Mouse (Mus musculus) regulatory T cell (primary cell): ENCODE data around the gene D17Wsu92e.

ENCODE experiments used
- in situ Hi-C: fragments of 300-600 bp; cut with MboI, MseI; formaldehyde crosslinking; loops from one replicate; pipeline ENCODE4 v1.15.1; 2025; ENCODE audit warnings: high pct_unique_total_duplicates

The D17Wsu92e gene

GRCm38 (mm10) chr17:27821407-27822338 lies 1.2 kb upstream of the D17Wsu92e start:
- in situ Hi-C loops, result no loop called here

GRCm38 (mm10) chr17:27819971-27820567 lies 379 bp downstream of the D17Wsu92e start:
- in situ Hi-C loops, result no loop called here

DNA sequence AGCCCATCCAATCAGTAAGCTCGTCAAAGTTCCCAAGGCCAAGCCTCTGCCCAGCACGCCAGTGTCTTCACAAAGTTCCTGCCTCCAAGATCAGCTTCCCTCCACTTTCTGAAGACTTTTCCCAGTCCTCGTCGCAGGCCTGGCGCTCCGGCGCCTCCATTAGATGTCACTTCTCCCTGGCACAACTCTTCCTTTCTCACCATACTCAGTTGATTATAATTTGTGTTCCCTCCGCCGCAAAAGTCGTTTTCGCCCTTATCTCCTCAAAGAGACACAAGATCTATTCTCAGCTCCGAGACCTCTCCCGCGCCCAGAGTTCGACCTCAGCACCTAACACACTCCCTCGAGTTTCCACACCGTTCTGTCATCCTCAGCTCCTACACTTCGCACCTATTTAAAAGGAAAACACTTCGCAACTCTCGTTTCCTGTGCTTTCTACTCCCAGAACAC lies 902 bp downstream of the D17Wsu92e start:
- in situ Hi-C loops, result no loop called here

DNA sequence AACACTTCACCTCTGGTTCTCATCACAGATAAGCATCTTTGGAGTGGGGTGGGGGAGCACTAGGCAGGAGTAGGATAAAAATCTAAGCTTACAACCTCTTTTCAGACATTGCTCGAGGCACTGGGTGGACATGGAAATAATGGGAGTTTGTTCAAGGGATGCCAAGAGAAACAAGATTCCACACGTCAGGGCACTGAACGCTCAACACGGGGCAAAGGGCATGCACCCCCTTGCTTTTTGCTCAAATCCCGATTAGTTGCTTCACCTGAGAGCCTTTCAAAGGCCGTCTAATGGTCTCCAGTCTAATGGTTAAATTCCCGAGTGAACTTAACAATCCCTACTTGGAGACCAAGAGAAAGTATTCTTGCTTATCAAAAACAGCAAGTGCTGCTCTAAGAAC lies 1.4 kb downstream of the D17Wsu92e start:
- in situ Hi-C loops, result no loop called here

GRCm38 (mm10) chr17:27814606-27815005 lies 5.8 kb downstream of the D17Wsu92e start:
- in situ Hi-C loops, result no loop called here

- in situ Hi-C loops, result no loop called here
Measured at GRCm38 (mm10) chr17:27811980-27812379, 8.5 kb downstream of the D17Wsu92e start.

GRCm38 (mm10) chr17:27810569-27811331 lies 9.7 kb downstream of the D17Wsu92e start:
- in situ Hi-C loops, result no loop called here

- in situ Hi-C loops, result no loop called here
Measured at GRCm38 (mm10) chr17:27807542-27808078, 12.8 kb downstream of the D17Wsu92e start.

GRCm38 (mm10) chr17:27804803-27805770 lies 15.4 kb downstream of the D17Wsu92e start:
- in situ Hi-C loops, result no loop called here

- in situ Hi-C loops, result no loop called here
Measured at GRCm38 (mm10) chr17:27804156-27804690, 16.2 kb downstream of the D17Wsu92e start.

DNA sequence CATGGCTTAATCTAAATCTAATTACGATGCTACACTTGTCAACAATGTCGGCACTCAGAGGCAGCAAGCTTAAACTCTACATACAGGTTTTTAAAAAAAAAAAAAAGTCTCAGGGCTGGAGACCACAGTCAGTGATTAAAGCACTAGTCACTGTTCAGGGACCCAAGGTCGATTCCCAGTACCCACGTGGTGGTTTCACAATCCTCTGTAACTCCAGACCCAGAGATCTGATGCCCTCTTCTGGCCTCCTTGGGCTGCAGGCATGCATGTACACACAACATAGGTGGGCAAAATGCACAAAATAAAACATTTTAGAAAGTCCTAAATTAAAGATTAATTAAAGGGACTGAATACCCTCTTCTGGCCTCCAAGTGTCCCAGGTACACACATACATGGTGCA lies 16.7 kb downstream of the D17Wsu92e start:
- in situ Hi-C loops, result no loop called here

DNA sequence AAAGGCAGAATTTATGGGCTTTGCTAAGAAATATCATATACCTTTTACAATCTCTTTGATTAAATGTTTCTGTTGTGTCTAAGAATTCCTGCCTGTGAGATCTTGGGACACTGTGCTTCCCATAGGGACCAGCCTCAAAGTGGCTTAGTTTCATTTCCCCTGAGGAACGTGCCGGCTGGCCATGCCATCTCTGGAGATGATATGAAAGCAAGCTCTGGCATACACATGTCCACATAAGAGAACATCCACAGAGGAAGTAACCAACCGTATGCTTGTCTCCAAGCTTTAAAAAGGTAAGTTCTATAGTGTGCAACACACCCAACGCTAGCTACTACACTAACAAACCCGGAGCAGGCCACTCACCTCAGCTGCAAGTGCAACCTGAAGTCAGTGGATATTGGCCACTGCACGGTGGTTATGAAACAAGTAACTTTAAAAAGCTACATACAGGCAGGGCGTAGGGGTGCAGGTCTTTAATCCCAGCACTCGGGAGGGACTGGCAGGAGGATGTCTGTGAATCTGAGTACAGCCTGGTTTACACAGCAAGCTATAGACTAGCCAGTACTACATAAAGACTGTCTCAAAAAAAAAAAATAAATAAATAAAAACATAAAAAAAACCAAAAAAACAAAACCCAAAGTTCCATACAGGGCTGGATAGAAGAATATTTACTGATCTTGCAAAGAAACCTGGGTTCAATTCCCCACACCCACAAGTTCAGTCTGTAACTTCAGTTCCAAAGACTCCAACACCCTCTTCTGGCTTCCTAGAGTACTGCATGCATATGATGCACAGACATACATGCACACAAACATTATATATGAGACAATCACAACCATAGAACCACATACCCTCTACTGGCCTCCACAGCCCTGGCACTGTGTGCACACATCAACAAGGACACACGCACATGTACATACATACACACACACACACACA lies 19.5 kb downstream of the D17Wsu92e start:
- in situ Hi-C loops, result no loop called here

- in situ Hi-C loops, result no loop called here
Measured at GRCm38 (mm10) chr17:27799771-27800584, 20.5 kb downstream of the D17Wsu92e start.

GRCm38 (mm10) chr17:27797341-27797872 lies 23.0 kb downstream of the D17Wsu92e start:
- in situ Hi-C loops, result no loop called here

DNA sequence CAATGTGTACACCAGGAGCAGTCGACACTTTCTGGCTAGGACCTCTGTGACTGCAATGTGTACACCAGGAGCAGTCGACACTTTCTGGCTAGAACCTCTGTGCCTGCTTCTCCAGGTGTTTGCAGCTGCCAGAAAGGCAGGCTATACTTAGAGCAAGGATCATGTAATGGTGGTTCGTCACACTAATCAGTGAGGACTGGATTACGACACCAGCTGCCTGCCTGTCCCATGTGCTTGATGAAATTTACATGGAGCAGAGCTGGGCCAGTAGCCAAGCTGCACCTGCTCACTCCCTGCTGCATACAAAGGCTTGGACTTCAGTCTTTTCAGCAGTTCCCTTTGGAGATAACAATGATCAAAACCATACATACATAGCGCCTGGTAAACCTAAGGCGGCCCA lies 23.7 kb downstream of the D17Wsu92e start:
- in situ Hi-C loops, result no loop called here

DNA sequence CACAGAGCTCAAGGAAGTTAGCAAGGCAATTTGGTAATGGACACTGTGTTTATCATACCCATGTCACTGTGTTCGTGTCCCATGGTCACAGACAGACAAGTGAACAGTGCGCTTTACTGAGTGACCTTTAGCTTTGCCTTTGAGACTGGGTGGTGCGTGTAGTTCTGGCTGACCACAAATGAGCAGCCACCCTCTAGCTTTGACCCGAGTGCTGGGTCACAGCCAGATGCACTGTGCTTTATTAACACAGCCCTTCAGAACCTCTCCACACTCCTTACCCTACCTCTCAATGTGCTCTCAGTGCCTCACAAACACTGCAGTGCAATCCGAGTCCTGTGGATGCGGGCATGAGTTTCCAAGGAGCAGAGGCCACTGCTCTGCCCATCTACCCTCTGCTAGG lies 27.3 kb downstream of the D17Wsu92e start:
- in situ Hi-C loops, result no loop called here

- in situ Hi-C loops, result no loop called here
Measured at GRCm38 (mm10) chr17:27792516-27792915, 27.9 kb downstream of the D17Wsu92e start.

DNA sequence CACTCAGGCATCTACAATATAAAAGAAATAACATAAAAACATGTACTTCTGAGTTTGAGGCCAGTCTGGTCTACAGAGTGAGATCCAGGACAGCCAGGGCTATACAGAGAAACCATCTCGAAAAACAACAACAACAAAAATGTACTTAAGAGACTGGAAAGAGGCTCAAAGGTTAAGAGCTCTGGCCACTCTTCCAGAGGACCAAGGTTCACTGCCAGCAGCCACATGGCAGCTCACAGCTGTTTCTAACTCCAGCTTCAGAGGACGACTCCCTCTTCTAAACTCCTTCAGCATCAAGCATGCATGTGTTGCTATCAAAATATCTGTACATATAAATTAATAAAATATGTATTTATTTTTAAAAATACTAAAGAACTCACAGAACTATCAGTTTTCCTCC lies 28.9 kb downstream of the D17Wsu92e start:
- in situ Hi-C loops, result no loop called here
